Mouse (Mus musculus) natural killer cell, adult 2 months (primary cell): Measurements from ENCODE around the gene Gm37240.
"Not testable (repeated sequence)": the region's sequence is repeated elsewhere in the genome, so short reads cannot be mapped to it uniquely, and the experiment has no call there.

Source experiments
- DNase-seq, 2 experiments: peaks; one replicate each; pipeline ENCODE4 v3.0.0; 2022; ENCODE audit warnings: low spot score in 2 of 2

Gm37240 gene

GRCm38 (mm10) chr3:84917903-84918679, 969.2 kb downstream of the Gm37240 start:
- no peak for DNase-seq

GRCm38 (mm10) chr3:84914284-84914683, 973.0 kb downstream of the Gm37240 start:
- no peak for DNase-seq

GRCm38 (mm10) chr3:84906528-84906927, 980.8 kb downstream of the Gm37240 start:
- DNase-seq = peak in 1 of 2 experiments; percentile 31

DNA sequence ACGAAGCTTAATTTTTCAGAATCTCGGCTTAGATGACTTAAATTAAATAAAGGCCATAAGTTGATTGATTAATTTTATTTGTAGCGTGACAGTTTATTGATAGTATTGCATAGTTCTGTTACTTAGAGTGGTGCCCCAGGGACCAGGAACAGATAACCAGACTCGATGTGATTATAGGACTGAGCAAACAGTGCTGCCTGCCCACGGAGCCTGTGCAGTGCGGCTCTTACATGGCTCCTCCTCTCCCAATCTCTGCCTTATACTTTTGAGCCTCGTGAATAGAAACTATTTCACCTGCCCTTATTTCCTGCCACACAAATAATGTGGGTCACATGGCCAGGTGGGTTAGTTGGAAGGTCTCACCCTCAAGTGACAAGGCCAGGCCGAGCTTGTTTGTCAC, 989.4 kb downstream of the Gm37240 start:
- no peak for DNase-seq

DNA sequence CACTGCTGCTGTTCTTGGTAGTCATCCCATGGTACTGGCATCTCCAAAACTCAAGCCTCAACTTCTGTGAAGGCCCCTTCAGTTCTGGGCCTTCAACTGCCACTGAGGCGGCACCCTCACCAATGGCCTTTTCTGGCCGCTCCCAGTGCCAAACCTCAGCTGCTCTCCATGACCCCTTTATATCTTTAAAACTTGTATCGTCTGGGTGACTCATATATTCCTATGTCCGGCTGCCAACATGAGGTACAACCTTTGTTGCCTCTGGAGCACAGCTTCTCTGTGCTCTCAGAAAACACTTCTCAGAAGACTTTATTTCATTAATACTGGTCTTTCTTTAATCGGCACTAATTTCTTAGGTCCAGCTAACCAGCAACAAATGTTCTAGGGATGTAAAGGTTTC, 996.3 kb downstream of the Gm37240 start:
- DNase-seq = no peak

- no peak for DNase-seq
Measured at GRCm38 (mm10) chr3:84889648-84890047, 997.7 kb downstream of the Gm37240 start.

GRCm38 (mm10) chr3:84883817-84884483, 1003.4 kb downstream of the Gm37240 start:
- DNase-seq = peak; percentile 7 to 53

DNA sequence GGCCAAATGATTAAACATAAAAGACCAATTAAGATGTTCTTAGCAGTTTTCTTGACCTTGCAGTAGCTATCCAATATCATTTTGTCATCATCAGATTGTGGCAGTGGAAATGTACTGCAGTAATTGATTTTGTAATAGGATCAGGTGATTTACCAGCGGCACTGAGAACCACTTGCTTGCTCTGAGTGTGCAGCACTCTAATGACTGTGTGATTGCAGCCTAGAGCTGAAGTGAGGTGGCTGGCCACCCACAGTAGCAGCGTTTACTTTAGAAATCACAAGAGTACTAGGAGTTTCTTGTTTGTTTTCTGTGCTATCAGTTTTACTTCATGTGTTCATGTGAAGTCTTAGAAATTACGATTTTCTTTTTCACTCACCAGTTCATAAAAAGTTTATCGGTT, 1011.1 kb downstream of the Gm37240 start:
- no peak for DNase-seq

DNA sequence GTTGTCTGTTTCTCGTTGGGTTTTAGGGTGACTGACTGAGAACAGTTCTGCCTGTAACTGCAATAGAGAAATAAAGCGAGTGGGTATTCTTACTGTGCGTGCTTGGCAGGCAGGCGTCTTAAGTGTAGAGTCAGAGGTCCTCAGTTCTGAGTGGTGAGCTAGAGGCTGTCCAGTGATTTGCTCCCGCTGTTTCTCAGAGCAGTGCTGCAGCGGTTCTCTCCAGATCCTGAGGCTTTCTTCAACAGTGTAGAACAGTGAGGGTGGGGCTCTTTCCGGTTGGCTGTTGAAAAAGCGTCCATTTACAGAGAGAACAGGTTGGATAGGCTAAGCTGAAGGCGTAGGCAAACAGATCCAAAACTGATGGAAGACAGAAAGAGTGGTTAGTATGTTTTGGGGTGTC, 1012.0 kb downstream of the Gm37240 start:
- DNase-seq = no peak

DNA sequence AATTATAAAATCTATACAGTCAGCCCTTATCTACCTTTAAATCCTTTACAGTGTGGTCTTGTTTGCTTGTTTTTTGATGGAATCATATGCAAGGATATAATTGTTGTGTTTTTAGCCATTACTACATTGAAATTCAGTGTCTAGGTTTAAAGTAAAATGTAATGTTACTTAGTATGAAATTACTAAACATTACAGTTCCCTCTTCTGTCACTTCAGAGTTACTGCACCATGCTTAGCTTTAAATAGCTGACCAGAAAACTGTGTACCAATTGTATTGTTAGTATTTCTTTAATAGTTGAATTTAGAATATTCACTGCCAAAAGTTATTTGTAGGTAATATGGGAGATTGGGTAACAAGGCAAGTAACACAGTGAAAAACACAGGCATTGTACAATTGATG, 1017.2 kb downstream of the Gm37240 start:
- DNase-seq = no peak

- no peak for DNase-seq
Measured at GRCm38 (mm10) chr3:84867991-84868390, 1019.3 kb downstream of the Gm37240 start.

DNA sequence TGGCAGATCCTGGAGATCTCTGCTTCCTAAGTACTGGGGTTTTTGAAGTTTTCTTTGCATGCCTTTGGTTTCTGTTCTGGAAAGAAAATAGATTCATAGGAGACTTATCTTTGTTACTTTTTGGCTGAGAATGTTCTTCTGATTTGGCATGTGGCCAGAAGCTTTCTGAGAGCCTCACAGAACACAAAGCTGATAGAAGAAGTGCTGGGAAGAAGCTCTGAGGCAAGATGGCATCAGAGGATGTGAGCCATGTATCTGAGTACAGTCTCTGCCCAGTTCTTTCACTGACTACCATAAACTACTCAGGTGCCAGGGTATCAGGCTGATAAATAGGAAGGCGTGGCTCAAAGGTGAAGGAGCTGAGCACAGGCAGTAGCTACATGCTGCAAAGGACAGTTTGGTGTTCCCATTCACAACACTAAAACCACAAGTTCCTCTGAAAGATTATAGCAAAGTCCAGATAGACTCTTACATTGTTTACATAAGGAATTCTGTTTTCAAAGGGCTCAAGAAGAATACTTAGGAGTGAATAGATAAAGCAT, 1019.8 kb downstream of the Gm37240 start:
- no peak for DNase-seq

DNA sequence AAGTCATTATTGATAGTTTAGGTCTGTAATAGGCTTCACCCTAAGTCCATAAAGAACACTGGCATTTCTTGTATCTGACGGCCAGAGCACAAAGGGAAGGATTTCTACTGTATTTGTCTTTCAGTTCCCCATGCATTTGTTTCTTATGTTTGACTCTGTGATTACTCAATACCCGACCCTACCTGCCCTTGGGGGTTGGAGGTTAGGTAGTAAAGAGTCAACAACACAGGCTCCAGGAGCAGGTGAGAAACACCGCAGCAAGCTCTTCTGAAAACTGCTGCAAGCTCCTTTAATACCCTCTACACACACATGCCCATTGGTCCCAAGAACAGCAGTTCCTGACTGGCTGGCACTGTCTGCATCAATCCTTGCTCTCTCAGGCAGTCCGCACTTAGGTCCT, 1020.5 kb downstream of the Gm37240 start:
- DNase-seq = no peak

- DNase-seq = no peak
Measured at GRCm38 (mm10) chr3:84865684-84866083, 1021.6 kb downstream of the Gm37240 start.

GRCm38 (mm10) chr3:84861817-84862216, 1025.5 kb downstream of the Gm37240 start:
- DNase-seq = not testable (repeated sequence)

GRCm38 (mm10) chr3:84860669-84861068, 1026.6 kb downstream of the Gm37240 start:
- DNase-seq = no peak

- DNase-seq = no peak
Measured at GRCm38 (mm10) chr3:84854440-84854839, 1032.9 kb downstream of the Gm37240 start.

- DNase-seq = no peak
Measured at GRCm38 (mm10) chr3:84852877-84853276, 1034.4 kb downstream of the Gm37240 start.

GRCm38 (mm10) chr3:84851801-84852200, 1035.5 kb downstream of the Gm37240 start:
- DNase-seq = no peak

- no peak for DNase-seq
Measured at GRCm38 (mm10) chr3:84850418-84850817, 1036.9 kb downstream of the Gm37240 start.

DNA sequence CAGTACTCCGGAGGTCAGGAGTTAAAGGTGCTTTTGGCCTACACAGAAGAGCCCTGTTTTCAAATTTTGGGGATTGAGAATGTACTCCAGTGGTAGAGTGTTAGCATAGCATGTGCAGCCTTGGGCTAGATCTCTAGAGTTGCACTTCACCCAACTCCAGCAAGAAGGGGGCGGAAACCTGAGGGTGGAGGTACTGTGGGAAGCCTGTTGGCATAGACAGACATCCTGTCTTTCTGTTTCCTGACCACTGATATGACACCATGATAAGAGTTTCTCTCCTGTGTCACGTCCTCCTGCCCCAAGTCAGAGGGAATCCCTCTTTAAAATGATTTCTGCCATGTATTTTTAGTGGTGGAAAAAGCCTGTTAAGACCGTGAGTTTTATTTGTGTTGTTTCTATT, 1038.5 kb downstream of the Gm37240 start:
- peak; percentile 29 to 33 for DNase-seq

- peak; percentile 33 to 43 for DNase-seq
Measured at GRCm38 (mm10) chr3:84843594-84843993, 1043.7 kb downstream of the Gm37240 start.

- DNase-seq = no peak
Measured at GRCm38 (mm10) chr3:84842793-84843192, 1044.5 kb downstream of the Gm37240 start.
